Mouse (Mus musculus): ENCODE measurements around the gene Lrrc8b.

Lrrc8b gene

DNA sequence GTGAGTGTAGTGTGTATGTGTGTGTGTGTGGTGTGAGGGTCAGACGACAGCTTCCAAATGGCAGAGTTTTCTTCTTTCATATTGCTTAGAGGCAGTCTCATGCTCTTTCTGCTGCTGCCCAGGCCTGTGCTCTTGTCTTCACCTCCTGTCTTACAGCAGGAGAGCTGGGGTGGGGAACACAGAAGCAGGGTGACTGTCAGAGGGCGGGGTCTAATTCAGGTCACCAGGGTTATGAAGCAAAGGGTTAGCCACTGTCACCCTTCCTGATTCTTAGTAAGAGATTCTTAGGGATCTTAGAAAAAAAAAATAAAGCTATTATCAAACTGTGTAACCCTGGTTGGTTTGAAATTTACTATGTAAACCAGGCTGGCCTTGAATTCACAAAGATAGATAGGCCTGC, 10.0 kb downstream of the Lrrc8b start:
- no peak for DNase-seq (ENCODE audit: low spot score)

DNA sequence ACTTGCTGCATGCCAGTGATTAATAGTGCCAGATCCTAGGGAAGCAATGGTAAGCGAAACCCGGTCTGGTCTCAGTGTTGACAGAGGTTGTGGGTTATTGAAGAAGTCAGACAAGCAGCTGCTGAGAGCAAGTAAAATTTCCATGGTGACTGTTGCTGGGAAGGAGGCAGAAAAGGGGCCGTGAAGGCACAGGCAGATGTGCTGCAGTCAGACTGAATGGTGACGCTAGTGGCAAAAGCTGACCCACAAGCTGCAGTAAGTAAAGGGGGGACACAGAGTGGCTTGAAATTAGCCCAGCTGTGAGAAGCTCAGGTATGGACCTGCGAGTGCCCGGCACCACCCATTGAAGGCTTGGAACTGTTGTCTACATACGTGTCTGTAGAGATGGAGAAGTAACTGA, 11.8 kb downstream of the Lrrc8b start:
- DNase-seq (ENCODE audit: low spot score), result no peak

DNA sequence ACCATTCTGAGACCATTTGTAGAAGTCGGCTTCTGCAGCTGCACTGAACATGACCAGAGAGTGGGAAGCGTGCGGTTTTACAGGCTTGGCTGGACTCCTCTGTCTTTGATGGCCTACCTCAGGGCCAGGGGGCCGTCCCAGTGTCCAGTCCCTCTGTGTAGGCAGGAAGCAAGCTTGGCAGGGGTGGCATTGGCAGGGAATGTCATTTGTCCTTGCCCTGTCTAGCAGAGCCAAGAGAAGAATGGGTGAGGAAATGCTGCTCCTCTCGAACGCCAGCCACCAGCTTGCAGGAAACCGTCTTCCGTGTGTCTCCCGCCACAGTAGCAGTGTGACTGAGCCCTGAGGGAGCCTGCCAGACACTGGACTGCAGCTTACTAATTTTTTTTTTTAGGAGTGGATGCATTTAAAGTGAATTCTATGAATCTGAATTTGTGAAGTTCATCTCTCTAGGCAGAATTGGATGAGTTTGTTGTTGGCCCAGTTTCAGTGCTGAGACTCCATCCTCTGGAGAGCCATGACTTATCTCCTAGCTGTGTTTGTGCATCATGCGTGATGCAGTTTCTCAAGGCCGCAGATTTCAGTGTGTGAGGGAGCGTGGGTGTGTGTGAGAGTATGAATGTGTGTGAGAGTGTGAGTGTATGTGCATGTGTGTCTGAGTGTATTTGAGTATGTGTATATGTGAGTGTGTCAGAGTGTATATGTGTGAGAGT, 12.8 kb downstream of the Lrrc8b start:
- DNase-seq (ENCODE audit: low spot score), result no peak

DNA sequence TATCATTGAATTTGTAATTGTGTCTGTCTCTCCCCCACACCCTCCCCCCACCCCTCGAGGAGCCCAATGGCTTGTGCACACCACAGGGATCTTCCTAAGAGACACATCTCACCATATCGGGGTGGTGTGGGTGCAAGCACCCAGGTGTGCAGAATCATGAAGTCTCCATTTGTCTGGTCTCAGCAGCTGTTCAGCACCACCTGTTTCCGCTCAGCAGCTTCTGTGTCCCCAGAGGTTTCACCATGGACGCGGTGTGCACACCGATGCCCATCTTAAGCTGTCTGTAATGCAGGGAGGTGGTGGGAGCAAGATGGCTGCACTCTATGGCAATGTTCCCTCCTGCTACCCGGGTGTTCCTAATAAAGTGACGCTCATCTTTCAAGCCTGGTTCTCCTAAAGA, 14.6 kb downstream of the Lrrc8b start:
- no peak for DNase-seq (ENCODE audit: low spot score)

DNA sequence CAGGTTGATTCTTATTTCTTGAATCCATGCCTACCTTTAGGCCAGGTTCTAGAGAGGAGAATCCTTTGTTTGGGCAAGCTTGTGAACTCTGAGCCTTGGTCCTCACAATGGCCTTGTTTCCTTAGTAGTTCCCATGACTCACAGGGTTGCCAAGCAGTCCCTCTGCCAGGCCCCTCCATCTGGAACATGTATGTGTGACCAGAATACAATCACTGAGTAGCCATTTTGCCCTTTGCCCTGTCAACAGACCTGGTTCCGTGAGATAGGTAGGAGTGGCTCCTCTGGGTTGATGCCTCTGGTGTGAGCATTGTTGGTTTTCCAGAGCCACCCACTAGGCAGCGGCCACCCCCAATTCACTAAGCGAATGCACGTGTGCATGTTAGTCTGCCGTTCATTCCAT, 24.0 kb downstream of the Lrrc8b start:
- DNase-seq (ENCODE audit: low spot score), result no peak

DNA sequence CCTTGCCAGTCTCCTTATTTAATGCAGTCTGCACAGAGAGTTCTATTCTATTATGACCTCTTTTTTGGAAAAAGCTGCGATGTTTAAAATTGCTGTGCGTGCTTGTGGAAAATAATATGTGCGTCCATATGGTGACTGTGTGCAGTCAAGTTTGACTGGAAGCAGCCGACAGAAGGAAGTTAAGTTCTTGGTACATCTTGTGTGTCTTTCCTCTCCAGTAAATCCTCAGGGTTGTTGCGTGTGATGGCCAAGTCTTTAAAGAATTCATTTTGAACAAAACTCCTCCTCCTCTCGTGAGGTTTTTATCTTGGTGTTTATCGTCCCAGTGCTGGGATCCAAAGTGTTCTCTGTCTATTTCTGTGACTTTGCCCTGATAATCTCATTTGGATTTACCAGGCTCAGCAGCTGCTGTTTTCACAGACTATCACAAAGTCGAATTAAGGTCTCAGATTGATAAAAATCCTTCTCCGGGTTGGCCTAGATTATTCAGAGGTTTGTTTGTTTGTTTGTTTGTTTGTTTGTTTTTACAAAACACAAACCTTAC, 25.5 kb downstream of the Lrrc8b start:
- no peak for DNase-seq (ENCODE audit: low spot score)

DNA sequence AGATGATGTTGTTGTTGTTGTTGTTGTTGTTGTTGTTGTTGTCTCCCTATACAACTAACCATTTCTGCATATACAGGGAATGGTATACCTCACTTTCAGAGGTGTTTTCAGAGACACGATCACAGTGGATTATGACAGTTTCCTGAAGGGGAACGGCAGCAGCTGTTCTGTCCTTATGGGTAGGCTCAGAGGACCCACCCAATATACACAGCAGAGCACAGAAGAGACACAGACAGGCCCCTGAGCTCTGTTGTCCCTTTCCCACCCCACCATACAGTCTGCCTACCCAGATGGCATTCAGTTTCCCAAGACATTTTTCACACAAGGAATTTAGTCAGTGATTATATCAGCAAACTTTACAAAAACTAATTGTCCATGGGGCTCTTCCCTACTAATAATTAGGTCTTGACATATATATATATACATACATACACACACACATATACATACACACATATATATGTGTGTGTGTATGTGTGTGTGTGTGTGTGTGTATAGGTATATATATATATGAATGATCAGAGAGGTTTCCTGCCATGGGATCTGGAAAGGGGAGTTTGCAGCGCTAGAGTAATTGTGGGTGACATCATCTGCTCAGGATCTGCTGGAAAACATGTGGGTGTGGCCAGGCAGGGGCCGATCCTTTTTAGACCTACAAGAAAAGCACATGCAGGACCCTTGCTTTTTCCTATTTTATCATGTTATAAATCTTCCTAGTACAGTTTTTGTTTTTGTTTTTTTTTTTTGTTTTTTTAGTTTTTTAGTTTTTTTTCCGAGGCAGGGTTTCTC, 26.8 kb downstream of the Lrrc8b start:
- no peak for DNase-seq (ENCODE audit: low spot score)

DNA sequence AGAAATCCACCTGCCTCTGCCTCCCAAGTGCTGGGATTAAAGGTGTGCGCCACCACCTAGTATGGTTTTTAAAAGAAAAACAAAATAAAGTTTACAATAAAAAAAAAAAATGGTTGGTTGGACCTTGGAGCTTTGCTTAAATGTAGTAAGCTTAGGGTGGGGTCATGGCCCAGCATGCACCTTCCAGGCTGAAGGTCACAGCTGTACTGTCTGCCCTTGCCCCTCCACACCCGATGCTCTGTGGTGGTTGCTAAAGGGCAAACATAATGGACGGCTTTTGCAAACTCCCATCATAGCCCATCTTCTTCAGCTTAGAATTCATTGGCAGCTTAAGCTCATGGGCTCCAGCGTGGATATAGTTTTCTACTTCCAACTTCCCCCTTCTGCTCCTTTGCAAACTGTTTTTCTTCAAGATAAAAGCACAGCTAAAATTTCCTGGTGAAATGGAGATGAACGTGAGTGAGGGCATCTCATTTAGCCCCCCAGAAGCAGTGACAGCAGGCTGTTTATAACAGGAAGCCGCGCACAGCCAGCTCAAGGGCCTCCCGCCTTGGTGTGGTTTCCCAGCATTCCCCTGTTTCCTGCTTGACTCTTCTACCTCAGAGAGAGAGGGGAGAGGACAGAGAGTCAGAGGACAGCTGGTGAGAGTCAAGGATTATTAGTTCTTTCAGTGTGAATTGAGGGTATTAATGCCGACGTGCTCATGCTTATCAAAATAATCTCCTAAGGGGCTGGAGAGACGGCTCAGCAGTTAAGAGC, 27.7 kb downstream of the Lrrc8b start:
- DNase-seq (ENCODE audit: low spot score), result no peak

DNA sequence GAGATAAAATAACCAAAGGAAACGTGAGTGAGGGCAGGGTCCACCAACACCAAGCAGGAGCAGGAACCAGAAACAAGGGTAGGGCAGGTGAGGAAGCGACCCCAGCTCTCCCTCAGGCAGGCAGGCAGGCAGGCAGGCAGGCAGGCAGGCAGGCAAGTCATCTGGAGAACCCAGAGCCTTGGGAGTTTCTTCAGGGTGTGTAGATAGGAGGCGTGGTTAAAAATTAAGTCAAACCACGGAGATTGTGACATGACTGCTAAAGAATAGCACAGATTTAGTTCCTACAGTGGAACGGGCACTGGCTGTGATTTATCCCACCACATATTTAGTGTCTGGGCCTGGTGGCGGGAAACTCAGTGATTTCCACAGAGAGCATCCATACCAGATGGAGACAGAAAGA, 30.1 kb downstream of the Lrrc8b start:
- no peak for DNase-seq (ENCODE audit: low spot score)

DNA sequence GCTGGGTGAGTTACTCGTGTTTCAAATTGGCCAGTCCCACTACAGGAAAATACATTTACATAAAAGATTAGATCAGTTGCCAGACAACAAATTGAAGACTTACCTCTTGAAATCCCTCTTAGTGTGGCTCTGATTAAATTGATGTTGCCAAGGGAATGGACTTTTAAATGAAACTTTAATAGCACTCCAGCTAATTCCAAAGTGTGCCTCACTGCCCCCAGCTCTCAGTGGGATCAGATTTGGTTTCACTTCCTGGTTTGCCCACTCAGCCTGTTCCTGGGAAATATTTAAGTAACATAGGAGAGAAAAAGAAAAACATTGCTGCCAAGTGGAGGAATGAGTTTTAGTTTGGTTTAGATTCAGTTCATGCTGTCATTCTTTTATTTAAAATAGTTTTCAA, 38.5 kb downstream of the Lrrc8b start:
- DNase-seq (ENCODE audit: low spot score), result no peak

DNA sequence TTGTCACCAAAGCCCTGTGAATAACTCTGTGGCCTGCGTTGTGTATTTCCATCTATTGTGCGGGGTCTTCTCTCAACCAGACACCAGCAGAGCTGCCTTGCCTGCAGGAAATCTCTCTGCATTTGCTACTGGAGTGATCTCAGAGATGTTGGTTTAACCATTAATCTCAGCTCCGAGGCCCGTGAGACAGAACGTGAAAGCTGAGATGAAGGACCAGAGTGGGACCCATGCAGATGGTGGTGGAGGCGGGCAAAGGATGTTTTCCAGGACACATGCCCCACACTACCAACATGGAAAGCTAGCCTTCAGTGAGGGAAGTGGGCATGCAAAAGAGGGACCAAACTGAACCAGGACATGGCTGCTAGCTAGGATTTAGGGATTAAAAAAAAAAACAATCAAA, 43.5 kb downstream of the Lrrc8b start:
- DNase-seq (ENCODE audit: low spot score), result no peak

DNA sequence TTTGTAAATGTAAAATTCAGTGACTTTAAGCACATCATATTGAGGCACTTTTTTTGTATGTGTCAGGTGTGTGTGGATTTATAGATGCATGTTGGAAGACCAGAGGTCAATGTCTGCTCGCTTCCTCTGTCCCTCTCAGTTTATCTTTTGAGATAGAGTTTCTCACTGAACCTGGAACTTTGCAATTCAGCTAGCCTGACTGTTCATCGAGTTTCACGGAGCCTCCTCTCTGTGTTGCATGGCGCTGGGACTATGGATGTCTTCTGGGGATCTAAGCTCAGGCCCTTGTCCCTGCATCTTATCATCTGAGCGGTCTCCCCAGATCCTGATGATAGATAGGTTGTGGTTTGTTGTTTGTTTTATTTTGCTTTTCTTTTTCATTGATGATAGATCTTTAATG, 45.0 kb downstream of the Lrrc8b start:
- no peak for DNase-seq (ENCODE audit: low spot score)

DNA sequence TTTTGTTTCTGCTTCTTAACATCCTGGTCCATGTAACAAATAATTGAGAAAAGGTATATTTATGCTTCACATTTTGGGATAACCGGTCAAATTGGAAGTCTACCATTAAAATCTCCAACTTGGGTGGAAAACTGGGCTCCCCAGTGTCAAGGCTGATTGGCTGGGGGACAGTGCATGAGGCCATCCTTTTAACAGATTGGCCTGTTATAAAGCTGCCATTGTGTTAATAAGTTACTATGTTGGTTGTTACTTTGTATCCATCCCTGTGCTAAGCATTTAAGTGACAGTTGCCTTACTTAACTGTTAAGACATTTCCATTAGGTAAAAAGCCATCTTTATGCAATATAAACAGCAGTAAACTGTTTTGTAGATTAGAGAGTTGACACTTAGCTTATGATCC, 45.5 kb downstream of the Lrrc8b start:
- DNase-seq (ENCODE audit: low spot score), result no peak

DNA sequence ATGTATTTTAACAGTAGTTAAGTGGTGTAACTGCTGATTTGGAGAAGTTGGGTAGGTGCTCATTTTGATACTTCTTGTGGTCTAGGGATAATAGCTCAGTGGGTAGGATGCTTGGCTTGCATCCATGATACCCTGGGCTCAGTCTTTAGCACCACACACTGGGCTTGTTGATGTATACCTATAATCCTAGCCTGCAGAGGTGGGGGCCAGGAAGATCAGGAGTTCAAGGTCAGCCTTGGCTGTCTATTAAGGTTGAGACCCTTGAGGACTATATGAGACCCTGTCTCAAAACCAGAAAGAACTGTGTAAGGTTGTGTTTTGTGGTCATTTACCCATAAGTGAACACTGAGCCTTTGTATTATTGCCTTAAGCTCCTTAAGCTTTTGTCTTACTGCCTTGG, 49.1 kb downstream of the Lrrc8b start:
- DNase-seq (ENCODE audit: low spot score), result no peak

DNA sequence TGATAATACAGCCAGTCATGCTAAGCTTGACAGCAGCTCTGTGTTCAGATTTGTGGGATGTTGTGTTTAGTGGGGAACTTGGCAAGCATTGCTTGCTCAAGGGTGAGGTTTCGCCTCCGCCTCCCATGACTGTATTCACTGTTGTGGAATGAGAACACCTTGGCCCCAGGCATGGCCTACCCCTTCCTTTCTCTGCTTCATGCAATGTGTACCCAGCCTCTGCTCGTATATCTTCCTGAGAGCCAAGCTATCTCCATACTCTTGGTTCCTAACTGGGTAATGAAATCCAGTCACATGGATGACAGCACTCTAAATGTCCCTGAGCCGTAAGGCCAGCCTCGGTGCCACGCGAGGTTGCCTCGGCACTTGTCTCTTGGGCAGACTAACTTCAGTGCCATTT, 50.0 kb downstream of the Lrrc8b start:
- no peak for DNase-seq (ENCODE audit: low spot score)

DNA sequence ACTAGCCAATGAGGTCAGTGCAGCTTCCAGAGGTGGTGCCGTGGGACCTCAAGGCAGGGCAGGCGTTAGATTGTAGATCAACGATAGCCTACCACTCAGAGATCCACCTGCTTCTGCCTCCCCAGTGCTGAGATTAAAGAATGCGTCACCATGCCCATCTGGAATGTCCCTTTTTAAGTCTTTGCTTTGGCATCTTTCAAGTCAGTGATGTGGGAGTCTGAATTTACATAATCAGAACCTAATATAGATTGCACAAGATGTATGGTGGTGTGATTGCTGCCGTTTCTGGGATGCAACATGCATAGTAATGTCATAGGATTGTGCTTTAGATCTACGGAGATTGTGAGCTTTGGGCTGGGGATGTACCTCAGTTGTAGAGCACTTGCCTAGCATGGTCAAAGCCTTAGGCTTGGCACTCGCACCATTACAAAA, 50.9 kb downstream of the Lrrc8b start:
- no peak for DNase-seq (ENCODE audit: low spot score)

DNA sequence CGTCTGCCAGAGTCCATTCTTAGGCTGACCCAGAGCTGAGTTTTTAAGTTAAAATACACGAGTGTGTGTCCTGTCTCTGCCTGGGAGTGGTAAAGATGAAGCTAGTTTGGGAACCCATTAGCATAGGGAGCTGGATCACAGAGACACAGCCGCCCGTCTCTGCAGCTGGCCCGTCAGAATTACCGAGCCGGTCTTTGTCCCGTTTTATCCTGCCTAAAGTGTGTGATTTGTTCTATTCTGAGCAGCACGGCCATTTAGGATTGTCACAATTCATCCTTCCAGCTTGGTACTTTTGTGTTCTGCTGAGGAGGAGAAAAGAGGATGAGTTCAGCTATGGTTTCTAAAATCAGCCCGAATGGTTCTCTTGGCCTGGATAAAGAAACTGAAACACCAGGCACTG, 51.7 kb downstream of the Lrrc8b start:
- DNase-seq (ENCODE audit: low spot score), result no peak

DNA sequence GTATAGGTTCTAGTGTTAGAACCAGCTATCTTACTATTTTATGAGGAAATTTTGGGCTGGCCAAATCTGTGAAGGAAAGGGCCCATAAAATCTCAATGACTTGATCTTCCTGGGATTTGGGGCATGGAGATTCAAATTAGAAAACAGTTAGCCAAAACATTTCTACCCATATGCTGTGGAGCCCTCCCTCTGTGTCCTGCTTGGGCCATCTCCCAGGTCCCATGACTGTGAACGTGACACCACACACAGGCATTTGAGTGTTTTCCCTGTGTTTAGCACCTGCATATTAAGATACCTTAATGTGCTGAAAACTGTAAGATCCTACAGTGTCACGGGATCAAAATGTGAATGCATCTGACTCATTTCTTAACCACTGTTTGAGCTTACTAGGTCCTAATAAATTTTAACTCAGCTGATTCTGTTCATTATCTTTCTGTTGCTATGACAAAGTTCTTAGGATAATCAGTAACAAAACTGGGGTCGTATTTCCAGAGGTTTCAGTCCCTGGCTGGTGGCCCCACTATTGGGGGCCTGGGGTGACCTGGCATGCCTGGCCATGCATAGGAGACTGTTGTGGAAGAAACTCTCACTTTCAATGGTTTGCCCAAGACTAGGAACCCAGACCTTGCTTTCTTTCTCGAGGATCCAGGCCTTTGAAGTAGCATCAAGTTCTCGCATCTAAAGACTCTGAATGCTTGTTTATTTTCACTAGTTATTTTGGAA, 57.6 kb downstream of the Lrrc8b start:
- DNase-seq (ENCODE audit: low spot score), result no peak

DNA sequence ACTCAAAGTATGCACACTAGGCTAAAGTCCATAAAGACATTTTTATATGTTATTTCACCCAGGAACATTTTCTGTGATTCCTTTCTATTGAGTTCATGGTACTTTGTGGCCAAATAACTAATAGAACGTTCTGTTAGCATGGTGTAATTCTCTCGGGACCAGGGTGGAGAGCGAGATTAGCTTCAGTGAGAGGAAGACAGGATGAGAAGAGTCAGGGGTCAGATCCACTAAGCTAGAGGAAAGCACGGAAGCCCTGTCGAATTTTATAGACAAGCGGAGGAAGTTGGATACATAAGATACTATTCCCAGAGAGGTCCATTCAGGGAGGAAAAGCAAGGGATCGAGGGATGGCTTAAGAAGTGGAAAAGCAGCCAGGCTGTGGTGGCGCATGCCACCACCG, 62.0 kb downstream of the Lrrc8b start:
- no peak for DNase-seq (ENCODE audit: low spot score)

DNA sequence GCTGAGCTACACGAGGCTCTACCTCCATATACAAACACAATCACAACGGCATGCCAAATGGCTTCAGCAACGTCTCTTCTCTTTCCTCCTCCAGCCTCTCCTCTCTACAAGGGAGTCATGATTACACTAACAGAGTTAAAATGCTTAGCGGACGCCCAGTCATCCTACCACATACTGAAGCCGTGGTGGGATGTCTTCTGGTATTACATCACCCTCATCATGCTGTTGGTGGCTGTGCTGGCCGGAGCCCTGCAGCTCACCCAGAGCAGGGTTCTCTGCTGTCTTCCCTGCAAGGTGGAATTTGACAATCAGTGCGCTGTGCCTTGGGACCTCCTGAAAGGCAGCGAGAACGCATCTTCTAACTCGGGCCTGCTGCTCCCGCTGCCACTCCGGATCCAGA, 64.1 kb downstream of the Lrrc8b start:
- no peak for DNase-seq (ENCODE audit: low spot score)

DNA sequence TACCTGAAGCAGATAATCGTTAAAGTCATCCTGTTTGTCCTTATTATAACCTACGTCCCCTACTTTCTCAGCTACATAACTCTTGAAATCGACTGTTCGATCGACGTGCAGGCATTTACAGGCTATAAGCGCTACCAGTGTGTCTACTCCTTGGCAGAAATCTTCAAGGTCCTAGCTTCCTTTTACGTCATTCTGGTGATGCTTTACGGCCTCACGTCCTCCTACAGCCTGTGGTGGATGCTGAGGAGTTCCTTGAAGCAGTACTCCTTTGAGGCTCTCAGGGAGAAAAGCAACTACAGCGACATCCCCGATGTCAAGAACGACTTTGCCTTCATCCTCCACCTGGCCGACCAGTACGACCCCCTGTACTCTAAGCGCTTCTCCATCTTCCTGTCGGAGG, 65.0 kb downstream of the Lrrc8b start:
- DNase-seq (ENCODE audit: low spot score), result no peak

DNA sequence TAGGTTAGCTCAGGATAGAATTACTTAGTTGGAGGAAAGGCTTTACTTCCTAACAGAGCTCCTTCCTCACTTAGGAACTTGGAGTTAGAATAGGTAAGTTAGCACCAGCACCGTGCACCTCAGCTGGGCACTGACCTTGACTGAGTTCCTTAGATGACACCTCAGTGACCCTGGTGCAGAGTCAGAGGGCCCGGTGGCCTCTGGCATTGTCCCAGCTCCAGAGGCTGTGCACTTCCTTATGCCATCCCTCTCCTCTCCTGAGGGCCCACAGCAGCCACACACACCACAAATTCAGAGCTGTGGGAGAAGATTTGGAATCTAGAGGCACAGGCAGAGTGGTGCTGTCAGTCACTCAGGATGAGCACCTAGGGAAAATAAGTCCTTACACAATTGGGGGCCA, 68.1 kb downstream of the Lrrc8b start:
- no peak for DNase-seq (ENCODE audit: low spot score)
